Mouse (Mus musculus) hindlimb bud, embryonic 11.5 days (tissue): ENCODE data around the gene Trem1.

Experiments used
- DNase-seq: peaks from one replicate; pipeline ENCODE4 v3.0.0-alpha.2; 2012; ENCODE audit warnings: low read depth, low spot score; ENCODE audit errors: extremely low spot score

Trem1 gene

GRCm38 (mm10) chr17:48232518-48232917 is at the start of gene Trem1:
Gene Trem1 (plus strand): TSS chr17:48232768.
- DNase-seq = no peak

GRCm38 (mm10) chr17:48185252-48185651 is 47.3 kb upstream of the Trem1 start:
- no peak for DNase-seq

GRCm38 (mm10) chr17:48192366-48192765 is 40.2 kb upstream of the Trem1 start:
- DNase-seq = no peak

GRCm38 (mm10) chr17:48203086-48203485 is 29.5 kb upstream of the Trem1 start:
- no peak for DNase-seq

GRCm38 (mm10) chr17:48212596-48212995 is 20.0 kb upstream of the Trem1 start:
- no peak for DNase-seq

GRCm38 (mm10) chr17:48213511-48213910 is 19.1 kb upstream of the Trem1 start:
- no peak for DNase-seq

- DNase-seq = no peak
Measured at GRCm38 (mm10) chr17:48215429-48215828, 17.1 kb upstream of the Trem1 start.

- no peak for DNase-seq
Measured at GRCm38 (mm10) chr17:48230680-48231079, 1.9 kb upstream of the Trem1 start.

- no peak for DNase-seq
Measured at GRCm38 (mm10) chr17:48233789-48234188, 1.2 kb downstream of the Trem1 start.

GRCm38 (mm10) chr17:48234550-48234949 is 2.0 kb downstream of the Trem1 start:
- no peak for DNase-seq

- DNase-seq = peak; percentile 33
Measured at GRCm38 (mm10) chr17:48235773-48236370, 3.3 kb downstream of the Trem1 start.

- DNase-seq = no peak
Measured at GRCm38 (mm10) chr17:48237621-48238020, 5.1 kb downstream of the Trem1 start.

GRCm38 (mm10) chr17:48247221-48247928 is 14.8 kb downstream of the Trem1 start, which contains the start of gene Trem3:
Gene Trem3 (plus strand): TSS chr17:48247777.
- no peak for DNase-seq

- no peak for DNase-seq
Measured at GRCm38 (mm10) chr17:48249039-48249438, 16.5 kb downstream of the Trem1 start.

GRCm38 (mm10) chr17:48249501-48249900 is 16.9 kb downstream of the Trem1 start:
- no peak for DNase-seq

GRCm38 (mm10) chr17:48250631-48251030 is 18.1 kb downstream of the Trem1 start:
- DNase-seq = no peak

GRCm38 (mm10) chr17:48256575-48256974 is 24.0 kb downstream of the Trem1 start:
- DNase-seq = no peak

- DNase-seq = no peak
Measured at GRCm38 (mm10) chr17:48261868-48262267, 29.3 kb downstream of the Trem1 start.

- DNase-seq = no peak
Measured at GRCm38 (mm10) chr17:48263741-48264362, 31.3 kb downstream of the Trem1 start, which contains the start of gene Treml4. Gene Treml4 (plus strand): TSS chr17:48264295.

GRCm38 (mm10) chr17:48264662-48265061 is 32.1 kb downstream of the Trem1 start:
- no peak for DNase-seq

GRCm38 (mm10) chr17:48266138-48266537 is 33.6 kb downstream of the Trem1 start:
- DNase-seq = no peak
